Comparison of ENCODE assay signal across 11 mouse cellular contexts in genomic region chr7:29213675-29214082, GRCm38 (mm10). TPM values are rescaled to one million over a fixed set of nuclear protein-coding genes. Genes with fewer than 3 reads are reported as not detected.
DNase-seq lines count a peak whose midpoint lies in the region; ATAC-seq and TF ChIP-seq lines count a peak whose summit lies in the region.
"Had no signal": no experiment of that assay in that cellular context is flagged by ENCODE, and none has a peak within 500 bp of the region (broad histone marks: within the 10 kb centered on the region; RNA-seq: fewer than 3 reads in every experiment).

Catsperg1 (minus strand) TSS chr7:29214035.

- peak; percentile 52 to 57 for DNase-seq in cerebellum, adult 2 months
- DNase-seq in embryo, embryonic 10 days (ENCODE audit: low spot score), result peak; percentile 84
- DNase-seq in mesoderm, embryonic 11.5 days (ENCODE audit: low read depth, low spot score), result peak; percentile 83
- DNase-seq in layer of hippocampus, postnatal 25 days (ENCODE audit: extremely low spot score in 1 of 2, low spot score in 1 of 2), result no peak
- DNase-seq in left cerebral cortex, adult 2 months (ENCODE audit: extremely low spot score in 1 of 2, low spot score in 2 of 2), result no peak
- no peak for DNase-seq in adipocyte (ENCODE audit: low spot score)

- intact Hi-C loops in left cerebral cortex, adult 2 months (cut with DNase I), result no loop called here

- no peak within 1 kb of the TSS for H3K27ac ChIP-seq in cerebellum, adult 2 months (ENCODE audit: insufficient read depth, low read length)
- peak within 1 kb of the TSS; percentile 57; the same call in 1 of the 2 replicates for H3K27ac ChIP-seq in hindbrain, embryonic 16.5 days (ENCODE audit: low read depth, low read length)
- no peak within 1 kb of the TSS for H3K27ac ChIP-seq in left cerebral cortex, adult 2 months

- TF ChIP-seq POLR2A in cerebellum, adult 2 months (IDR thresholded peaks at IDR 0.05; ENCODE audit: borderline replicate concordance, insufficient read depth, low read length), result no peak

- H3K9ac ChIP-seq in hindbrain, embryonic 16.5 days (ENCODE audit: low read depth, low read length), result peak within 1 kb of the TSS; percentile 22

- no peaks in the 10 kb centered on the region for H3K27me3 ChIP-seq in cerebellum, adult 2 months (ENCODE audit: control insufficient read depth, insufficient read depth, low read length)
- no peaks in the 10 kb centered on the region for H3K27me3 ChIP-seq in hindbrain, embryonic 16.5 days (replicated peaks; ENCODE audit: control insufficient read depth, insufficient read depth, low read length)

- no peaks in the 10 kb centered on the region for H3K4me1 ChIP-seq in cerebellum, adult 2 months (ENCODE audit: control insufficient read depth, insufficient read depth, low read length)
- H3K4me1 ChIP-seq in hindbrain, embryonic 16.5 days (ENCODE audit: control insufficient read depth, insufficient read depth, low read depth, low read length), result peaks cover 12% of the 10 kb centered on the region

- H3K36me3 ChIP-seq in hindbrain, embryonic 16.5 days (ENCODE audit: control insufficient read depth, insufficient read depth, low read length), result no peaks in the 10 kb centered on the region

- H3K9me3 ChIP-seq in hindbrain, embryonic 16.5 days (ENCODE audit: control insufficient read depth, low read length), result no peaks in the 10 kb centered on the region

- TF ChIP-seq CTCF in cerebellum, adult 2 months (IDR thresholded peaks at IDR 0.05; ENCODE audit: borderline replicate concordance, insufficient read depth, low read depth, low read length), result no peak
- TF ChIP-seq CTCF in left cerebral cortex, adult 2 months (IDR thresholded peaks at IDR 0.05), result no peak

- ATAC-seq in cerebellum, adult (ENCODE audit: insufficient number of reproducible peaks, low FRiP score, low TSS enrichment), result no peak
- peak; percentile 86 for ATAC-seq in hindbrain, embryonic 16.5 days

- peak within 1 kb of the TSS; percentile 59 for H3K4me2 ChIP-seq in hindbrain, embryonic 16.5 days (ENCODE audit: low read length)

- peak within 1 kb of the TSS; percentile 51 for H3K4me3 ChIP-seq in cerebellum, adult 2 months (replicated peaks; ENCODE audit: insufficient read depth, low read depth, low read length)
- peak within 1 kb of the TSS; percentile 24 for H3K4me3 ChIP-seq in hindbrain, embryonic 16.5 days (ENCODE audit: low read length)
- H3K4me3 ChIP-seq in left cerebral cortex, adult 2 months, result no peak within 1 kb of the TSS
- H3K4me3 ChIP-seq: erythroblast, embryonic 14.5 days had no signal

- 3% methylated on average over 20 of the region's 20 CpGs for WGBS in cerebellum, adult 2 months
- 3% methylated on average over 20 of the region's 20 CpGs for WGBS in hindbrain, embryonic 16.5 days

RNA-seq across cellular contexts. Expression of gene Catsperg1, which starts in this region (rescaled TPM):
- polyA plus RNA-seq in cerebellum, adult 2 months (2012; rRNA removed), result 1.0 and 1.2 TPM in 2 replicates
- 2.3 and 2.5 TPM in 2 replicates for polyA plus RNA-seq in hindbrain, embryonic 16.5 days (2015; fragmentation: Nextera tagmentation; extraction: Ambion mirVana)
- total RNA-seq in layer of hippocampus, postnatal 25 days (2021), result 1 to 10 TPM; 1.2 to 1.9 TPM
- 1 to 10 TPM; 1.3 TPM for total RNA-seq in left cerebral cortex, adult 2 months (2021)
- polyA plus RNA-seq: C2C12; erythroblast, embryonic 14.5 days; myocyte had no signal

Comparison
In these comparisons a context has a peak if more than half of its experiments do, and no peak if none do; other contexts are left out.
1. DNase-seq: peak in cerebellum, adult 2 months (2 of 2), embryo, embryonic 10 days (single experiment) and mesoderm, embryonic 11.5 days (single experiment); none in layer of hippocampus, postnatal 25 days (0 of 2), left cerebral cortex, adult 2 months (0 of 2) and adipocyte (single experiment).